Mouse (Mus musculus) limb, embryonic 15.5 days (tissue): ENCODE data around the gene Hist2h2be. TPM values are rescaled to one million over a fixed set of nuclear protein-coding genes. Genes with fewer than 3 reads are reported as not detected.
"Not testable (repeated sequence)": the region's sequence is repeated elsewhere in the genome, so short reads cannot be mapped to it uniquely, and the experiment has no call there.

Experiments
- ATAC-seq: fragments of 200-750 bp; cut with Nextera tagmentation; 2 replicates; pipeline ENCODE4 v1.8.0; 2017; ENCODE audit warnings: low read depth, moderate TSS enrichment; ENCODE audit not compliant: insufficient number of reproducible peaks, low FRiP score, low TSS enrichment
- H3K27ac ChIP-seq: fragments of 300-500 bp; sonication (generic); 2 replicates; pipeline ENCODE4 v1.5.1; 2015; ENCODE audit warnings: moderate library complexity, mild to moderate bottlenecking, inconsistent platforms
- H3K27me3 ChIP-seq: fragments of 300-500 bp; sonication (generic); 2 replicates; pipeline ENCODE4 v1.6.1; 2015; ENCODE audit warnings: inconsistent platforms
- H3K36me3 ChIP-seq: fragments of 300-500 bp; sonication (generic); 2 replicates; pipeline ENCODE4 v1.6.1; 2015; ENCODE audit warnings: inconsistent platforms
- H3K4me1 ChIP-seq: fragments of 300-500 bp; sonication (generic); 2 replicates; pipeline ENCODE4 v1.6.1; 2015; ENCODE audit warnings: inconsistent platforms
- H3K4me2 ChIP-seq: fragments of 300-500 bp; sonication (generic); 2 replicates; pipeline ENCODE4 v1.6.1; 2015; ENCODE audit warnings: mild to moderate bottlenecking, inconsistent platforms
- H3K4me3 ChIP-seq: fragments of 300-500 bp; sonication (generic); 2 replicates; pipeline ENCODE4 v1.5.1; 2015; ENCODE audit warnings: mild to moderate bottlenecking, inconsistent platforms
- H3K9ac ChIP-seq: fragments of 300-500 bp; sonication (generic); 2 replicates; pipeline ENCODE4 v1.6.1; 2015; ENCODE audit warnings: inconsistent platforms
- H3K9me3 ChIP-seq: fragments of 300-500 bp; sonication (generic); 2 replicates; pipeline ENCODE4 v1.6.1; 2016; ENCODE audit warnings: inconsistent platforms
- WGBS: fragments of 180-500 bp; shearing (Covaris S2); methylation state at CpG from one replicate; pipeline ENCODE4 v1.1.7; 2015; 5-methylcytosine and 5-hydroxymethylcytosine counted together
- polyA plus RNA-seq: library from polyadenylated mRNA; unstranded; fragments of >200 nt; fragmentation: Nextera tagmentation; extraction: Ambion mirVana; gene quantifications from 2 replicates; pipeline ENCODE4 v1.2.1, GENCODE M21; 2015

Gene Hist2h2be
- polyA plus RNA-seq, 1 experiment from 2014 or later: 5.3 TPM

GRCm38 (mm10) chr3:96231758-96232120 lies 10.8 kb downstream of the Hist2h2be start:
- no peak for ATAC-seq
- no peak overlapping the region for H3K4me2 ChIP-seq
- H3K27ac ChIP-seq: no peak overlapping the region
- no peaks in the 10 kb centered on the region for H3K9me3 ChIP-seq
- H3K9ac ChIP-seq: no peak overlapping the region
- H3K27me3 ChIP-seq: no peaks in the 10 kb centered on the region
- 60% methylated on average over 2 of the region's 2 CpGs for WGBS
- H3K4me3 ChIP-seq: no peak overlapping the region
- H3K4me1 ChIP-seq: no peaks in the 10 kb centered on the region
- no peaks in the 10 kb centered on the region for H3K36me3 ChIP-seq

DNA sequence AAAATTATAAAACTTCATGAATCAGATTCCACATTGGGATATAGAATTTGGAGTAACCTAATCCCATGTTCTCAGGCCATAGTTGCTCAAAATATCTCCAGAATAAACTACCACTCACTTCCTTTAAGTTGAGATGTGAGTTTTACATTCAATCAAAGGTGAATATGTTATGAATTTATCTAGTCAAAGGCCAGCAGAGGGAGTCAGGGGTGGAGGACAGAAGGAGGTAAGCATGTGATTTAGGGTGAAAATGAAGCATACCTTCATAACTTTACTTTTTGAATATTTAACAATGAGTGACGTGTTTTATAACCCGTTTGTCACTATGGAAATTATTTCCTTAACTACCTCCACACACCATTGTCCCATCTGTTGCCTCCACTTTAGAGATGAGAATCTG lies 14.0 kb downstream of the Hist2h2be start:
- ATAC-seq: no peak
- 77% methylated on average over 2 of the region's 2 CpGs for WGBS
- H3K4me1 ChIP-seq: peaks cover 13% of the 10 kb centered on the region
- H3K27me3 ChIP-seq: no peaks in the 10 kb centered on the region
- H3K9ac ChIP-seq: no peak overlapping the region
- no peak overlapping the region for H3K4me2 ChIP-seq
- no peak overlapping the region for H3K4me3 ChIP-seq
- no peaks in the 10 kb centered on the region for H3K9me3 ChIP-seq
- H3K27ac ChIP-seq: no peak overlapping the region
- H3K36me3 ChIP-seq: no peaks in the 10 kb centered on the region

- H3K9ac ChIP-seq: no peak overlapping the region
- no peak overlapping the region for H3K27ac ChIP-seq
- no peaks in the 10 kb centered on the region for H3K36me3 ChIP-seq
- no peaks in the 10 kb centered on the region for H3K9me3 ChIP-seq
- no peak overlapping the region for H3K4me3 ChIP-seq
- WGBS: 53% methylated on average over 3 of the region's 3 CpGs
- H3K4me1 ChIP-seq: peaks cover 15% of the 10 kb centered on the region
- H3K4me2 ChIP-seq: no peak overlapping the region
- no peak for ATAC-seq
- H3K27me3 ChIP-seq: no peaks in the 10 kb centered on the region
Observed at GRCm38 (mm10) chr3:96235836-96236235, 14.9 kb downstream of the Hist2h2be start.

DNA sequence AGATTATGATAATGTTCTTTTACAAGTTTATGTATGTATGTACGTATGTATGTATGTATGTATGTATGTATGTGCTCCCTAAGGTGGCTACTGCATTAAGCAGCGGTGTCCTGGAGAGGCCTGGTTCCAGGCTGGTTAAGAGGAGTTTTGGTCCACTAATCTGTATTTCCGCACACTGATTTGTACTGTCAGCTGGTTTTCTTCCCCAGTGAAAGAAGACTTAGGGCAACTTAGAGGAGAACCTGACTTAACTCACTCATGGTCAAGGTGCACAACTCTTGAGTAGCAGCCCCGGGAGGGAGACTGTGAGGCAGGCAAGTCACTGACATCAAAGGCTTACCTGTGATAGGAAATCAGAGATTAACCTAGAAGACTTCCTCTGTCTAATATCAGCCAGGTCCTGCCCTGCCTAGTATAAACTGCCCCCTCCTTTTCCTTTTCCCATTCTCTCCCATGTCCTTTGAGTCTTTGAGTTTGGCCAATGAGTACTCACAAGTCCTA lies 16.0 kb downstream of the Hist2h2be start:
- Histone ChIP-seq H3K9ac (no peak overlapping the region), H3K9me3 (no peaks in the 10 kb centered on the region), H3K27me3 (no peaks in the 10 kb centered on the region), H3K4me3 (peak overlapping the region; percentile 39; the same call in 1 of the 2 replicates), H3K36me3 (no peaks in the 10 kb centered on the region), H3K4me1 (peaks cover 15% of the 10 kb centered on the region), H3K4me2 (peak overlapping the region; percentile 43), H3K27ac (peak overlapping the region; percentile 34; the same call in 1 of the 2 replicates)
- no peak for ATAC-seq
- 74% methylated on average over 4 of the region's 4 CpGs for WGBS

DNA sequence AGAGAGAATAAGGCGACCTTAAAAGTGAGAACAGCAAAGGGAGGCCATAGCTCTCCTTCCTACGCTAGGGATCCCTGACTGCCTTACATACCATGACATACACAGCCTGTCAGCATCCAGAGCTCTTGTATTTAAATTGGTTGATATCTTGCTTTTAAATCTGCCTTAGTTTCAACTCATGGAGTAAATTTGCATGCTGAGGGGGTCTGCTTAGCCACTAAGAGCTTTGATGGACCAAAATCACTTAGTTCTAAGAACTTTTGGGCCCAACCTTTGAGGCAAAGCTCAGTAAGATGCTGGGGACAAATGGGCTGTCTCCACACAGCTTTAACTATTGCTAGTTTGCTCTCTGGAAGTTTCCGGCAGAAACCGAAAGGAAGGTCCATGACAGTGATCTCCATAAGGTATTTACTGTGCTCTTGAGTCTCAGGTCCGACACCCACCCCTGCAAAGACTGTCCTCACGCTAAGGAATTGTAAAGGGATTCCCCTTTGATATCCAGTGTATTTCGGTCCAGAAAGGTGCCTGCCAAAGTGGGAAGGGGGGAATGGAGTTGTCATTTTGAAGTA lies 16.5 kb downstream of the Hist2h2be start:
- ATAC-seq: no peak
- whole genome bisulfite sequencing: 19% methylated on average over 7 of the region's 7 CpGs

DNA sequence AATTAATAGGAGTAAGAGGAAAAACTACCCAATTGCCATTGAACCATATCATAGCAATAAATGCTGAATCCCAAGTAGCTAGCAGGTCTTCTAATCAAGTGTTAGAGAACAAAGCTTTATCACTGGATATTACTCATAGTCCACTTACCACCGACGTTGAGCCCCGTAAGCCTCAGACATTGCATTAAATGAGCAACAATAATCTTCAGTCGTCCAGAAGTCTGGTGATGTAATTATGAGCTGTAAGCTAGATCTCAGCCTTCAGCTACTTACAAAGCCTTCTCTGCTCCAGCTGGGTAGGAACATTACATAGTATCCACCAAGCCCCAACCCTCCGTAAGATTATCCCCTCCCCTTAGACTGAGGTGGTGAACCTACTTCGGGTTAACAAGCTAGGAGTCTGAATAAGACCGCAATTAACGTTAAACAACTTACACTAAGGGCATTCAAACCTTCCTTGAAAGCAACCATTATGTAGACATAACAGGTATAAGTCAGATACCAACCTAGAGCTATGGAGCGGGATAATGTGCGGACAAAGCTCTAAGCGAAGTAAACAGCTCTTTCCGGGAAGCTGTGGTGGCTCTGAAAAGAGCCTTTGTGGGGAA lies 17.1 kb downstream of the Hist2h2be start:
- no peak for ATAC-seq
- WGBS: under 1% methylated on average over 12 of the region's 12 CpGs

More for the DNA sequence above, 16.5 kb downstream of the Hist2h2be start:
- Histone ChIP-seq H3K4me3 (peak overlapping the region; percentile 39), H3K27me3 (no peaks in the 10 kb centered on the region), H3K4me1 (peaks cover 15% of the 10 kb centered on the region), H3K4me2 (peak overlapping the region; percentile 43), H3K9me3 (no peaks in the 10 kb centered on the region), H3K9ac (peak overlapping the region; percentile 26; the same call in 1 of the 2 replicates), H3K27ac (peak overlapping the region; percentile 34; the same call in 1 of the 2 replicates), H3K36me3 (no peaks in the 10 kb centered on the region)

DNA sequence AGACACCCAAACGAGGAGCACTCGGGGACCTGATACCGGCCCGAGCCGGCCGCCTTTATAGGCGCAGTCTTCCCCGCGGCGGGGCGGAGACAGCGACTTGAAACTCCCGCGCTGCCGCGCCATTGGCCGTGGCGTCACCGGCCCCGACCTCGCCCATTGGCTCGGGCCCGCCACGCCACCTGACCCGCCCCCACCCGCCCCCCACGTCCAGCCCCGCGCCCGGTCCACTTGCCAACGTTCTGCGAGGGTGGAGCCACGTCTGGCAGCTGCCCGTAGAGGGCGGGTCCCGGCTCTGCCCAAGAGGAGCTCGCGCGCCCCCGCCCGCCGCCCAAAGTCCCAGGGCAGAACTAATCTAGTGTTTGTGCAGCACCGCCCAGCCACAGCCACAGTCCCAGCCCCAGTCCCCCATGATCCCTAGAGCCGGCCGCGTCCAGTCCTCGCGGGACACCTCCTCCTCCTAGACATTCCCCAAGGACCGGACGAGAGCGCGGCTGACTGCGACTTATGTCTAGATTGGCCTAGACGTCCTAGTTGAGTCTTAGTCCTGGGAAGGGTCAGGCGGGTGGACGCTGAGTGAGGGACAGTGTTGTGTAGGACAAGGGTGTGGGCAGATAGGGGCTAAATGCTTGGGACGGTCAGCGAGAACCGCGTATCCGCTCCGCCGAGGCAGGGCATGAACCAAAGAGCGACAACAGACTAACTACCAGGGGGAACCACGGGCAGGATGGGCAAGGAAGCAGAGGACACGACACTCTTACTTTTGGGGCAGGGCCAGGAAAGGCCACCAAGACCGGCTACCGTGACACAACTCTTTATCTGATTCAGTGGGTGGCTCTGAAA lies 18.3 kb downstream of the Hist2h2be start, which contains the start of gene Hist2h3c2:
Gene Hist2h3c2, minus strand, starts transcription at position 174 of the 840 bp plus-strand sequence.
- not testable (repeated sequence) for H3K9me3 ChIP-seq, H3K27me3 ChIP-seq, H3K36me3 ChIP-seq
- Histone ChIP-seq H3K9ac (peak within 1 kb of the TSS; percentile 26; the same call in 1 of the 2 replicates), H3K4me3 (peak within 1 kb of the TSS; percentile 39), H3K4me2 (peak within 1 kb of the TSS; percentile 43), H3K4me1 (peaks cover 20% of the 10 kb centered on the region), H3K27ac (peak within 1 kb of the TSS; percentile 83)
- 4% methylated on average over 11 of the region's 68 CpGs for WGBS
- ATAC-seq: peak; percentile 93

More for the DNA sequence above, 17.1 kb downstream of the Hist2h2be start:
- no peaks in the 10 kb centered on the region for H3K36me3 ChIP-seq
- H3K27ac ChIP-seq: peak overlapping the region; percentile 34
- peaks cover 15% of the 10 kb centered on the region for H3K4me1 ChIP-seq
- peak overlapping the region; percentile 26; the same call in 1 of the 2 replicates for H3K9ac ChIP-seq
- H3K27me3 ChIP-seq: no peaks in the 10 kb centered on the region
- H3K9me3 ChIP-seq: no peaks in the 10 kb centered on the region
- H3K4me2 ChIP-seq: peak overlapping the region; percentile 43
- H3K4me3 ChIP-seq: peak overlapping the region; percentile 39

DNA sequence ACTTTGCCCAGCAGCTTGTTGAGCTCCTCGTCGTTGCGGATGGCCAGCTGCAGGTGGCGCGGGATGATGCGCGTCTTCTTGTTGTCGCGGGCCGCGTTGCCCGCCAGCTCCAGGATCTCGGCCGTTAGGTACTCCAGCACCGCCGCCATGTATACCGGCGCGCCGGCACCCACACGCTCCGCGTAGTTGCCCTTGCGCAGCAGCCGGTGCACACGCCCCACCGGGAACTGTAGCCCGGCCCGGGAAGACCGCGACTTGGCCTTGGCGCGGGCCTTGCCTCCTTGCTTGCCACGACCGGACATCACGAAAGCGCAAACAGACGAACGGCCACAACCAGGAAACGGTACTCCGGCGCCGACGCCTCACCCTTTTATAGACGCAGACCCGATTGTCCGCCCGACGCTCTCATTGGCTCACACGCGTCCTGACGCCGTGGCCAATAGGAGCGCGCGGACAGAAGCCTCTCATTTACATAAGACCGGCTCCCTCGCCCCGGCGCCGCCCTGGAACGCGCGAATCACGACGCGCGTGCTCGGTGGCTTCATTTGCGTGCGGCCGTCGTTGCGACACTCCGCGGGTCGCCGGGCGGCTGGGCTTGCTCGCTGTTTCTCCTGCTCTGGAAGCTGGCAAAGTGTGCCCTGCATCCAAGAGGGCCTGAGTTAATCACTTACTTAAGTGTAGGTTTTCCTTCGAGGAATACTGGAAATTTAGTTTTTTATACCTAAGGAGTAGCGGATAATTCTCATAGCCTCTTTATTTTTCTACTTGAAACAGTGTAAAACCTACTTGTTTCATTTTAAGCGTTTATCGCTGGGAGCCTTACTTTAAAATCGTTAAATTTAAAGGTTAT lies 19.3 kb downstream of the Hist2h2be start, which contains the start of gene Hist2h2aa2:
Gene Hist2h2aa2, minus strand, starts transcription at position 328 of the 850 bp plus-strand sequence.
- 4% methylated on average over 31 of the region's 85 CpGs for WGBS
- not testable (repeated sequence) for H3K36me3 ChIP-seq, H3K27me3 ChIP-seq, H3K9me3 ChIP-seq
- Histone ChIP-seq H3K27ac (peak within 1 kb of the TSS; percentile 88), H3K4me2 (peak within 1 kb of the TSS; percentile 45), H3K4me3 (peak within 1 kb of the TSS; percentile 35), H3K4me1 (peaks cover 23% of the 10 kb centered on the region), H3K9ac (0 out of 2 replicates have a peak within 1 kb of the TSS, but pooled peaks have one; percentile 20)
- peak; percentile 88 for ATAC-seq

GRCm38 (mm10) chr3:96240799-96241197 lies 19.9 kb downstream of the Hist2h2be start:
- ATAC-seq: no peak
- Histone ChIP-seq H3K27me3 (no peaks in the 10 kb centered on the region), H3K9me3 (no peaks in the 10 kb centered on the region), H3K27ac (peak overlapping the region; percentile 88), H3K4me1 (peaks cover 23% of the 10 kb centered on the region), H3K36me3 (no peaks in the 10 kb centered on the region), H3K4me2 (peak overlapping the region; percentile 45), H3K9ac (0 out of 2 replicates have a peak overlapping the region, but pooled peaks have one; percentile 20), H3K4me3 (peak overlapping the region; percentile 28; the same call in 1 of the 2 replicates)
- WGBS: 73% methylated on average over 9 of the region's 9 CpGs

- peak overlapping the region; percentile 47 for H3K4me2 ChIP-seq
- H3K36me3 ChIP-seq: no peaks in the 10 kb centered on the region
- H3K9ac ChIP-seq: peak overlapping the region; percentile 74
- no peak for ATAC-seq
- H3K9me3 ChIP-seq: no peaks in the 10 kb centered on the region
- H3K27me3 ChIP-seq: no peaks in the 10 kb centered on the region
- peak overlapping the region; percentile 50 for H3K4me3 ChIP-seq
- H3K27ac ChIP-seq: peak overlapping the region; percentile 98
- H3K4me1 ChIP-seq: peaks cover 21% of the 10 kb centered on the region
- 76% methylated on average over 7 of the region's 7 CpGs for WGBS
Observed at GRCm38 (mm10) chr3:96243921-96244572, 23.1 kb downstream of the Hist2h2be start.
